Mouse (Mus musculus): Measurements from ENCODE around the gene Olfr319. TPM values are rescaled to one million over a fixed set of nuclear protein-coding genes. Genes with fewer than 3 reads are reported as not detected.
"Not testable (repeated sequence)": the region's sequence is repeated elsewhere in the genome, so short reads cannot be mapped to it uniquely, and the experiment has no call there.

The Olfr319 gene
- polyA plus RNA-seq (2015; fragmentation: Nextera tagmentation; extraction: Ambion mirVana) = not detected in 2 replicates

DNA sequence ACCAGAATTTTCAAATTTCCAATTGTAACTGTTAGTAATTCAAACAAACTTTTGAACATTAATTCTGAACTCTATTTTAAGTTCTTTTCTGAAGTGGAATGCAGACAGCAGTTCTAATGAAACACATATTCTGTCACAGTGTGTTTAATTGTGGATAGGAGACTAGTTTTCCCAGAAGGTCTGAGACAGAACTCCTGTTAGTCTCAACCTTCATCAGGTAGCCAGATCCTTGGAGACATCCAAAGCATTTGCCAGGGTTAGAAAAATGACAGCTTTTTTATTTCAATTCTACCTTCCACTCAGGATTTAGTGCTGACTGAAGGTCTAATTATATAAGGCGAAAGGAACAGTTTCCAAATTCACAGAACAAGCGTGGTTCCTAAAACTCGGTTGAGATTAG lies at the start of gene Olfr319:
Gene Olfr319, plus strand, starts transcription at position 301 of the 400 bp plus-strand sequence.
- Histone ChIP-seq H3K9ac (no peak within 1 kb of the TSS), H3K9me3 (0 out of 2 replicates have a peak, but pooled peaks cover 7% of the 10 kb centered on the region), H3K4me2 (no peak within 1 kb of the TSS), H3K4me1 (replicated peaks) (no peaks in the 10 kb centered on the region), H3K36me3 (no peaks in the 10 kb centered on the region), H3K27ac (replicated peaks) (no peak within 1 kb of the TSS), H3K27me3 (no peaks in the 10 kb centered on the region), H3K4me3 (no peak within 1 kb of the TSS)
- 87% methylated on average over 3 of the region's 3 CpGs for WGBS
- no peak for ATAC-seq (ENCODE audit: low FRiP score, low read depth)

DNA sequence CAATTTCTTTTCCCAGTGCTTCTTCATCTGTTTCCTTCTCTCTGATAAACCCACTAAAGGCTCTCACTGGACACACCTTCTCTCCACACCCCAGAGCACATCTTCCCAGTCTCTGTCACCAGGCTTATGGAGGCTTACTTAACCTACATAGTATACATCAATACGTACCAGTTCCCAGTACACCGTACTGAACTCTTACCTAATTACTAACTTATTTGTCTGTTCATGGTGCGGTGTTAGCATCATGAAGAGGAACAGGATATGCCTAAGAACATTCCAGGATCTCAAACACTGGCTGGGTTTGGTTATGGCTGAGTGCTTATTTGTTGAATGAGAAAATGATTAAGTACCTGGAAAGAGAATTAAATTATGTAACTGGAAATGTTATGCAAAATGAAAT lies 43.8 kb upstream of the Olfr319 start:
- 85% methylated on average over 3 of the region's 3 CpGs for WGBS
- no peaks in the 10 kb centered on the region for H3K27me3 ChIP-seq
- no peaks in the 10 kb centered on the region for H3K36me3 ChIP-seq
- no peak overlapping the region for H3K27ac ChIP-seq (replicated peaks)
- no peak overlapping the region for H3K4me3 ChIP-seq
- H3K4me1 ChIP-seq (replicated peaks) = no peaks in the 10 kb centered on the region
- no peaks in the 10 kb centered on the region for H3K9me3 ChIP-seq
- no peak for ATAC-seq (ENCODE audit: low FRiP score, low read depth)
- no peak overlapping the region for H3K4me2 ChIP-seq
- no peak overlapping the region for H3K9ac ChIP-seq

DNA sequence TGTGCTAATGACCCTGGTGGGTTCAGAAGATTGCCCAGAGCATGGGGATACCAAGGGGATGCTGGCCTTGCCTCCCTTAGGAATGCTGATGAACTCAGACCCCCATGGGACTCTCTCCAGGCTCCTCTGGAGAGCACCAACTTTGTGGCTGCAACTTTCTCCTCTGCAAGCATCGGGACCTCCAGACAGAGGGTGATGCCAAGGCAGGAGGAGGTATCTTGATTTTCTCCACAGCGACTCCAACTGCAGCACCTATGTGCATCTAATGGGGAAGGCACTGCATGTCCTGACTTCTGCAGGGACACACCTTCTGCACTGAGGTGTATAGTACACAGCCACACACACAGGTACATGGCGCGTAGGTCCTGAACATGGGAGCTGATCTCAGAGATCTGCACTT lies 40.4 kb upstream of the Olfr319 start, which contains the start of gene Olfr322:
Gene Olfr322, plus strand, starts transcription at position 187 of the 400 bp plus-strand sequence.
- Histone ChIP-seq H3K9ac (no peak within 1 kb of the TSS), H3K4me3 (no peak within 1 kb of the TSS), H3K4me1 (replicated peaks) (no peaks in the 10 kb centered on the region), H3K9me3 (no peaks in the 10 kb centered on the region), H3K27ac (replicated peaks) (no peak within 1 kb of the TSS), H3K27me3 (no peaks in the 10 kb centered on the region), H3K4me2 (no peak within 1 kb of the TSS), H3K36me3 (no peaks in the 10 kb centered on the region)
- WGBS = 88% methylated on average over 4 of the region's 4 CpGs
- ATAC-seq (ENCODE audit: low FRiP score, low read depth) = no peak

DNA sequence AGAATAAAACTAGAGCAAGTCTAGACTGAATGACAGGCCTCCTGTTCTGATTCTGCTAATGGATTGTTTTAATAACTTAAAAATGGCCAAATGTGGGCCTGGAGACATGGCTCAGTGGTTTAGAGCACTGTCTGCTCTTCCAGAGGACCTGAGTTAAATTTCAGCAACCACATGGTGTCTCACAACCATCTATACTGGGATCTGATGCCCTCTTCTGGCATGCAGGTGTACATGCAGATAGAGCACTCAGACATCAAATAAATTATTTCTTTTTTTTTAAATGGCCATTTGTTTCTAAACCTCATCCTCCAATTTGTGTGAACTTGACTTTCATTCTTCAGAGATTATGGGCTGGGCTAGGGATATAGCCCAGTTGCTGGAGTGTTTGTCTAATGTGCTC lies 29.7 kb upstream of the Olfr319 start:
- Histone ChIP-seq H3K36me3 (no peaks in the 10 kb centered on the region), H3K9ac (no peak overlapping the region), H3K27me3 (no peaks in the 10 kb centered on the region), H3K27ac (replicated peaks) (no peak overlapping the region), H3K4me1 (replicated peaks) (no peaks in the 10 kb centered on the region), H3K9me3 (no peaks in the 10 kb centered on the region), H3K4me3 (no peak overlapping the region), H3K4me2 (no peak overlapping the region)
- no peak for ATAC-seq (ENCODE audit: low FRiP score, low read depth)

DNA sequence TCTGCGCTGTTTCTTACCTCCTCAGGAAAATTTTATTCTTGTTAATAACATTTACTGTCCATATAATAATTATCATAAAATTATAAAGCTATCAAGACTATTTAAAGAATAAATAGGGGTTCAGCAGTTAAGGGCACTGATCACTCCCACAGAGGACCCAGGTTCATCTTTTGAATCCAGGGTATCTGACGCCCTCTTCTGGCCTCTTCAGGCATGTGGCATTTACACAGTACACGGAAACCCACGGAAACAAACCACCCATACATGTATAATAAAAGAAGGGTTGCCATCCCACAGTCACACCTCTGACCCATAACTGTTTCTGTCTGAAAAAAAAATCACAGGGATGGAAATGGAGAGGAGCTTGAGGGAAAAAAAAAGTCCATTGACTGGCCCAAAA lies 27.1 kb upstream of the Olfr319 start:
- 51% methylated on average over 4 of the region's 4 CpGs for WGBS
- Histone ChIP-seq H3K4me2 (no peak overlapping the region), H3K9me3 (no peaks in the 10 kb centered on the region), H3K4me1 (replicated peaks) (no peaks in the 10 kb centered on the region), H3K36me3 (no peaks in the 10 kb centered on the region), H3K27ac (replicated peaks) (no peak overlapping the region), H3K4me3 (no peak overlapping the region), H3K9ac (no peak overlapping the region), H3K27me3 (no peaks in the 10 kb centered on the region)
- ATAC-seq (ENCODE audit: low FRiP score, low read depth) = no peak

DNA sequence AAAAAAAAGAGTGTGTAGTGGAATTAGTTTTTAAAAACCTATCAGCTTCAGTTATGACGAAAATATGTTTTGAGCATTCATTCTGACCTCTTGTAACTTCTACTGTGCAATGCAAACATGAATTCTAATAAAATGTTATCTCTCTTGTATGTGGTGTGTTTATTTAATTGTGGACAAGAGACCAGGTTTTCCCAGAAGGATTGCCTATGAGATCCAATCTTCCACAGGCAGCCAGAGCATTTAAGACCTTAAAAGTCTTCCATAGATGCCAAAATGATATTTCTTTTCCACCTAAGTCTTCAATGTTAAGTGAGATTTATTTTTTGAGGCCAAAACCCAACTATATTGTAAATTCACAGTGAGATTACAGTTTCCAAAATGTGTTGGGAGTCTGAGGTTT lies 18.2 kb upstream of the Olfr319 start, which contains the start of gene Olfr320:
Gene Olfr320, plus strand, starts transcription at position 301 of the 400 bp plus-strand sequence.
- no peaks in the 10 kb centered on the region for H3K4me1 ChIP-seq (replicated peaks)
- H3K27ac ChIP-seq (replicated peaks) = no peak within 1 kb of the TSS
- no peaks in the 10 kb centered on the region for H3K27me3 ChIP-seq
- no peak within 1 kb of the TSS for H3K4me2 ChIP-seq
- no peak within 1 kb of the TSS for H3K9ac ChIP-seq
- no peak for ATAC-seq (ENCODE audit: low FRiP score, low read depth)
- H3K36me3 ChIP-seq = no peaks in the 10 kb centered on the region
- H3K9me3 ChIP-seq = no peaks in the 10 kb centered on the region
- no peak within 1 kb of the TSS for H3K4me3 ChIP-seq
- WGBS = 88% methylated on average over 1 of the region's 1 CpGs

DNA sequence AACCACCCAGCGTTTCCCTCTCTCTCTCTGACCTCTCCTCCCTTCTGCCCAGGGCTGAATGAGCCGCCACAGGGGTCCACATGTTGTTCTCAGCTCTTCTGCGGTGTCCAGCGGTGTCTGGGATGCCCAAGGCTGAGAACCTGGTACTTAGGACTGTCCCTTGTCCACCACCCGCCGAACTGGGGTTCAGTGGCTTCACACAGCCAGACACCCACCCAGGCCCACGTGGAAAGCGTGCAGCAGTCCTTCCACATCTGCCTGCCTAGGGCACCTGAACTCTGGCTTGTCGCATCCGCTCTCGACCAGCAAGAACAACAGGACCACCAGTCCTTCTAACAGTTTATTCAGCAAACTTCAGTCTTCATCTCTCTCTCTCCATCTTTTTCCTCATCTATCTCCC lies 10.1 kb downstream of the Olfr319 start:
- Histone ChIP-seq H3K27ac (replicated peaks) (no peak overlapping the region), H3K9ac (no peak overlapping the region), H3K9me3 (no peaks in the 10 kb centered on the region), H3K36me3 (no peaks in the 10 kb centered on the region), H3K4me3 (no peak overlapping the region), H3K4me1 (replicated peaks) (no peaks in the 10 kb centered on the region), H3K4me2 (no peak overlapping the region), H3K27me3 (no peaks in the 10 kb centered on the region)
- ATAC-seq (ENCODE audit: low FRiP score, low read depth) = no peak
- 75% methylated on average over 11 of the region's 11 CpGs for WGBS

DNA sequence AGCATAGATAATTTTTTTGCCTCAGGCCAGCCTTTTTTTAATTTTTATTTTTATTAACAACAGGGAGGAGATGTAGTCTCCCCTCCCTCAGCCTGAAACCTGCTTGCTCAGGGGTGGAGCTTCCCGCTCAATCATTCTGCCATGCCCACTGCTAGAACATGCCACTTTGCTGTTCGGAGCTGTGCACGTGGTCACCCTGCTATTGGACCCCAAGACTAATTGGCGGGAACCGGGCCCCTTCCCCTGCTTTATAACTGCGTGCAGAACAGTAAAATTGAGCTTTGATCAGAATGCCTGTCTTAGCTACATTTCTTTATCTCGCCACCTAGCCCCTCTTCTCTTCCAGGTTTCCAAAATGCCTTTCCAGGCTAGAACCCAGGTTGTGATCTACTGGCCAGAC lies 18.8 kb downstream of the Olfr319 start:
- WGBS = 92% methylated on average over 7 of the region's 7 CpGs
- H3K4me3 ChIP-seq; H3K4me2 ChIP-seq; H3K9me3 ChIP-seq; ATAC-seq (ENCODE audit: low FRiP score, low read depth); H3K9ac ChIP-seq; H3K36me3 ChIP-seq; H3K27ac ChIP-seq (replicated peaks); H3K27me3 ChIP-seq; H3K4me1 ChIP-seq (replicated peaks): not testable (repeated sequence)

DNA sequence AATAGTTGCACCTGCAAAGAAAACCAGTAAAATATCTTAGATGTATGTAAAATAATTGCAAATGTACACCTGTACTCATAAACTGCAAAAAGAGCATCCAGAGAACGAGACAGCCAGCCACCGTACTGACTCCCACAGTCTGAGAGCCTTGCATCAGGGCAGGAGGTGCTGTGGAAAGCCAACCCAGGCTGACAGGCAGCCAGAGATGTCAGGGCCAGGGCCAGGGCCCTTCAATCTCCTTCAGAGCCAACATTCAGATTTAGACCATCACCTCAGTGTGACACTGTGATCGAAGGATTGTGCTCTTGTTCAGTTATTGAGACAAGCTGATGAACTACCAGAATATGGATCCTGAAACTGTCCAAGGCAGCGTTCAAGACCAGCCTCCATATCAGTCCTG lies 20.7 kb downstream of the Olfr319 start:
- no peak overlapping the region for H3K4me3 ChIP-seq
- H3K36me3 ChIP-seq = no peaks in the 10 kb centered on the region
- no peaks in the 10 kb centered on the region for H3K9me3 ChIP-seq
- H3K4me2 ChIP-seq = no peak overlapping the region
- no peak overlapping the region for H3K9ac ChIP-seq
- H3K4me1 ChIP-seq (replicated peaks) = no peaks in the 10 kb centered on the region
- no peak overlapping the region for H3K27ac ChIP-seq (replicated peaks)
- H3K27me3 ChIP-seq = no peaks in the 10 kb centered on the region
- ATAC-seq (ENCODE audit: low FRiP score, low read depth) = no peak
- WGBS = 89% methylated on average over 4 of the region's 4 CpGs

DNA sequence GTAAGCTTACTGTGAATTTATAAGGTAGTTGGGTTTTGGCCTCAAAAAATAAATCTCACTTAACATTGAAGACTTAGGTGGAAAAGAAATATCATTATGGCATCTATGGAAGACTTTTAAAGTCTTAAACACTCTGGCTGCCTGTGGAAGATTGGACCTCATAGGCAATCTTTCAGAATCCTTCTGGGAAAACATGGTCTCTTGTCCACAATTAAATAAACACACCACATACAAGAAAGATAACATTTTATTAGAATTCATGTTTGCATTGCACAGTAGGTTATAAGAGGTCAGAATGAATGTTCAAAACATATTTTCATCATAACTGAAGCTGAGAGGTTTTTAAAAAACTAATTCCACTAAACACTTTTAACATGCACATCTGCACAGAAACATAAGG lies 25.0 kb downstream of the Olfr319 start, which contains the start of gene Olfr318:
Gene Olfr318, minus strand, starts transcription at position 101 of the 400 bp plus-strand sequence.
- H3K4me1 ChIP-seq (replicated peaks) = no peaks in the 10 kb centered on the region
- no peak for ATAC-seq (ENCODE audit: low FRiP score, low read depth)
- H3K27ac ChIP-seq (replicated peaks) = no peak within 1 kb of the TSS

DNA sequence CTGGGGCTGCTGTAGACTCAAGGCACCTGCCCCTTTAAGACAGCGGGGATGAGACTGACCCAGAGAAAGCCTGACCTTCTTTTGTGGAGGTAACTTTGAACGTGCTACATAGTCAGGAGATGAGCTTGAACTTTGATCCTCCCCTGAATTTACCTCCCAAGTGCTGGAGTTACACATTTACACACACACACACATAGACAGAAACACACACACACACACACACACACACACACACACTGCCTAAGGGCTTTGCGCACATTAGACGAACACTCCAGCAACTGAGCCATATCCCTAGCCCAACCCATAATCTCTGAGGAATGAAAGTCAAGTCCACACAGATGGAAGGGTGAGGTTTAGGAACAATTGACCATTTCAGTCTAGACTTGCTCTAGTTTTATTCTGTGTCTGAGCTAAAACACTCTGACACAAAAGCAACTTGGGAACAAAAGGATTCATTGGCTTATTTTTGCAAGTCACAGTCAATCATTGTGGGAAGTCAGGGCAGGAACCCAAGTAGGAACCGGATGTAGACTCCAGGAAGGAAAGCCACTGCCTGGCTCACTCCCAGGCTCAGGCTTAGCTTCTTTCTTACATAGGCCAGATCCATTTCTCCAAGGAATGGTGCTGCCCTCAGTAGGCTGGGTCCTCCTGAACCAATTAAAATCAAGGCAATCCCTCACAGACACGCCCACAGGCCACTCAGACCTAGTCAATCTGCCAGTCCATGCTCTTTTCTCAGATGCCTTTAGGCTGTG lies 29.1 kb downstream of the Olfr319 start:
- 80% methylated on average over 6 of the region's 6 CpGs for WGBS

More for the DNA sequence above, 25.0 kb downstream of the Olfr319 start, which contains the start of gene Olfr318:
- Histone ChIP-seq H3K4me3 (no peak within 1 kb of the TSS), H3K36me3 (no peaks in the 10 kb centered on the region), H3K4me2 (no peak within 1 kb of the TSS), H3K27me3 (no peaks in the 10 kb centered on the region), H3K9me3 (no peaks in the 10 kb centered on the region), H3K9ac (no peak within 1 kb of the TSS)

DNA sequence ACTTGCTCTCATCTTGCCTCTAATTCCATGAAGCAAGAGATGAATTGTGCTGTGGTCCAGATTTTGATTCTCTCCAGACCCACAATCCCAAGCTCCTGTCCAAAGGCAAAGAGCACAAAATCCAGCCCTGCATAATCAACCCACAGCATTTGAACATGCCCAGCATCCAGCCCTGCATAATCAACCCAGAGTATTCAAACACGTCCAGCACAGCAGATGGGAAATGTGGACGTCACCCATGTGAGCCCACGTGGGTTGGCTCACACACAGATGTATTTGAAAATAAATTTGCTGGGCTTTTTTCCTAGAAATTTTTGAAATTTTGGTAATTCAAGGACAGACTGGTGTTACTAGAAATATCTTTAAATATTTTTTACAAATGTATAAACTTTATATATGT lies 34.4 kb downstream of the Olfr319 start:
- Histone ChIP-seq H3K4me1 (replicated peaks) (no peaks in the 10 kb centered on the region), H3K9me3 (no peaks in the 10 kb centered on the region), H3K4me3 (no peak overlapping the region), H3K36me3 (no peaks in the 10 kb centered on the region), H3K27ac (replicated peaks) (no peak overlapping the region), H3K27me3 (no peaks in the 10 kb centered on the region), H3K9ac (no peak overlapping the region), H3K4me2 (no peak overlapping the region)
- ATAC-seq (ENCODE audit: low FRiP score, low read depth) = no peak
- 42% methylated on average over 3 of the region's 3 CpGs for WGBS

More for the DNA sequence above, 29.1 kb downstream of the Olfr319 start:
- H3K4me3 ChIP-seq; H3K27me3 ChIP-seq; H3K36me3 ChIP-seq; H3K4me2 ChIP-seq; H3K27ac ChIP-seq (replicated peaks); H3K9ac ChIP-seq; H3K4me1 ChIP-seq (replicated peaks); H3K9me3 ChIP-seq; ATAC-seq (ENCODE audit: low FRiP score, low read depth): not testable (repeated sequence)
